Mouse (Mus musculus): Measurements from ENCODE around the gene Psmc2.

Gene Psmc2

DNA sequence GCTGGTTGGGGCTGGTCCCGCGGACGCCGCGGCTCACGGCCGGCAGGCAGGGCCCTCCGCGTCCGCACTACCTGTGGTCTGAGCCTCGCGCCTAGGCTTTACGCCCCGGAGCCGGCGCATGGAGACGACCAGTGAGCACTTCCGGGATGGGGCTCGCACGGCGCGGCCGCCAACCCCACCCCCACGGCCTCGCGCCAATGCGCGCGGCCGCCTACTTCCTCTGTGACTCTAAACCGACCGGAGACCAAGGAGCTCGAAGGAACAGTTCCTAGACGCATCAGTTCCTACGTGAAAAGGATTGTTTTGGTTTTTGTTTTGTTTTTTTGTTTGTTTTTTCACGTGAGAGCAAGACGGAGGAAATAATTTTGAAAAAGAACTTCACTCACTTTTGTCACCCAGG is at the start of gene Psmc2, which contains the start of gene Dnajc2:
TSS of gene Psmc2 (plus strand) at position 231 of the 400 bp plus-strand sequence.
TSS of gene Dnajc2 (minus strand) at position 199 of the 400 bp plus-strand sequence.
- DNase-seq (ENCODE audit: extremely low spot score) = peak; percentile 89

DNA sequence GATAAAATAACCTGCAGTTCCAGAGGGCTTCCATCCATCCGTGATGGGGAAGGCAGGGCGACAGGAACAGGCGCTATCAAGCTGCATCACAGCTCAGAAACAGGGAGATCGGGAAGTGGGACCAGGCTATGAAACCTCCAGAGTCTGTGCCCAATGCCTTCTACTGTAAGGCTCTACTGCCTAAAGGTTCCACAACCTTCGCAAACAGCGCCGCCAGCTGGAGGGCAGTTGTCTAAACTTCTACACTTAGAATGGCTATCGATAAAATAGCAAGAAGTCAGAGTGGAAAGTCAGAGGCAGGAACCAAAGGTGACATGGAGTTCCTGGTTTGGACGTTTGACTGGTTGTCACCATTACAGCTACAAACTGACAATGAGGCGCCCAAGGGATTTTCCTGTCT is 49.5 kb upstream of the Psmc2 start:
- DNase-seq (ENCODE audit: extremely low spot score) = peak; percentile 54

DNA sequence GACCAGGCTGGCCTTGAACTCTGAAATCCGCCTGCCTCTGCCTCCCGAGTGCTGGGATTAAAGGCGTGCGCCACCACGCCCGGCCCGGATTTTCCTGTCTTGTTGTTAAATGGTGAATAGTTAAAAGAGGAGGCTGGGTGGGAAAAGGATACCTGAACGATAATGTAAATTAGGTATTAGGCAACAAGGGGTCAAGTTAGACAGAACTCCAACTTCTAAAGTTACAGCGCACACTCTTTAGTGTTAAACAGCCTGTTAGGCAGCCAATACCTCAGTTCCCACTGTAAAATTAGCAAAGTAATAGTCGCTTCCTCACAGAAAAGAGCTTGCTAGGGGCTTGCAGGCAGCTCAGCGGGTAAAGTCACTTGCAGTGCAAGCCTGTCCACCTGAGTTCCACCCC is 49.0 kb upstream of the Psmc2 start:
- no peak for DNase-seq (ENCODE audit: extremely low spot score)

DNA sequence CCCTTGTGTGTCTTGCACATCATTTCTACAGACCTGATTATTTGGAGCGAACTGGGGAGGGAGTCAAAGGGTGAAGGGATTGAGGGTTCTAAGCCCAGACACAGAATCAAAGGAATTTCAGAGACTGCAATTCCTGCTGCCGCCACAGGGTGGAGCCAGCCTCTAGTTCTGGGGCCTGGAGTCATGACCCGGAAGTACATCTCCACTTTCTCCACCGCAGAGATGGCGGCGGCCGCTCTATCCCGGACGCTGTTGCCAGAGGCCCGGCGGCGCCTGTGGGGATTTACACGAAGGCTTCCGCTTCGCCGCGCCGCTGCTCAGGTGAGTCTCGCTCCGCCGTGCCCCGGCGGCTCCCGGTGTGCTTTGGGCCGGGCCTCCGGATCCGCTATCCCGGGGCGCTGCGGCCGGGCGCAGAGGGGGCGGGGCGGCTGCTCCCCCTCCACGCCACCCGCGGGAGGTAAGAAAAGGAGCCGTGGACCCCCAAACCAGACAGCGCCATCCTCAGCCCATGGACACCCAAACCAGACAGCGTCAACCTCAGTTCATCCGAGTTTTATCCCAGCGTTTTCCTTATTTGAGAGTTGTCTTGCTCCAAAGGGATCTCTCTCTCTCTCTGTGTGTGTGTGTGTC is 48.0 kb upstream of the Psmc2 start, which contains the start of gene Pmpcb:
TSS of gene Pmpcb (plus strand) at position 186 of the 630 bp plus-strand sequence.
- DNase-seq (ENCODE audit: extremely low spot score) = peak; percentile 86

DNA sequence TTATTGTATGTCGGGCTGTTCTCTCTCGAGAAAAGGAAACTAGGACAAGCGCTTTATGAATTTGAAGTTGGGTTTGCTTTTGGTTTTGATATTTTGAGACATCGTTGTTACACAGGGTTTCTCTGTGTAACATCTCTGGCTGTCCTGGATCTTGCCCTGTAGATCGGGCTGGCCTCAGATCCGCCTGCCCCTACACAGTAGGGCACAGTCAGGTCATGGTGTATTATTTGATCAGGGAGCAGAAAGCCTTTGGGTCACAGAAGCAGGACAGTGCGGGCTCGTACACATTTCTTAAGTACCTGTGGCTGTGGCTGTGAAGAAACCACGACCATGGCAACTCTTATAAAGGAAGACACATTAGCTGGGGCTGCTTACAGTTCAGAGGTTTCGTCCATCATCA is 47.5 kb upstream of the Psmc2 start:
- no peak for DNase-seq (ENCODE audit: extremely low spot score)

DNA sequence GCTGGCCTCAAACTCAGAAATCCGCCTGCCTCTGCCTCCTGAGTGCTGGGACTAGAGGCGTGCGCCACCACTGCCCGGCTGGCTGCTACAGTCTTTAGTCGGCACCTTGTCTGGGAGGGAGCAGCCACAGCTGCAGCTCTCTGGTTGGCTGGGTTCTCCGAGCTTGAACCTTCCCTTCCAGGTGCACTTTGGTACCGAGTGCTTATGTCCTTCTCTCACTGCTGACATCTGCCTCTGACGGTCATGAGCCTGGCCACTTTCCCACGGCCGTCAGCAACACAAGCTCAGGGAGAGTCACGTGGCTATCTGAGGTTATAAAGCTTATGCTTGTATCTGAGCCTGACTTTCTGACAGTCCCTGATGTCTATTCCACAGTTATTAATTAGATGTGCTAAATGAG is 46.0 kb upstream of the Psmc2 start:
- no peak for DNase-seq (ENCODE audit: extremely low spot score)

DNA sequence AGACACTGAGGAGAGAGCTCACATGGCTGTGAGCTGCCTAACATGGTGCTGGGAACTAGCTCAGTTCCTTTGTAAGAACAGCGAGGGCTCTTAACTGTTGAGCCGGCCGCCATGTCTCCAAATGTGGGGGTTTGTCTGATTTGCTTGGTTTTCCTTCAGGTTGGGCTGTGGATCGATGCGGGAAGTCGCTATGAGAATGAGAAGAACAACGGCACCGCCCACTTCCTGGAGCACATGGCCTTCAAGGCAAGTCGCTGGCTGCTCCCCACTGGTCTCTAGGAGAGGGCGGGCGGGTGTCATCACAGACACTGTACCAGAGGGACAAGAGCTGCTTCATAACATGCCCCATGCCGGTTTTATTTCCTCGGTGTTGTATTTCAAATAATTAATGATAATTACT is 45.2 kb upstream of the Psmc2 start:
- no peak for DNase-seq (ENCODE audit: extremely low spot score)

DNA sequence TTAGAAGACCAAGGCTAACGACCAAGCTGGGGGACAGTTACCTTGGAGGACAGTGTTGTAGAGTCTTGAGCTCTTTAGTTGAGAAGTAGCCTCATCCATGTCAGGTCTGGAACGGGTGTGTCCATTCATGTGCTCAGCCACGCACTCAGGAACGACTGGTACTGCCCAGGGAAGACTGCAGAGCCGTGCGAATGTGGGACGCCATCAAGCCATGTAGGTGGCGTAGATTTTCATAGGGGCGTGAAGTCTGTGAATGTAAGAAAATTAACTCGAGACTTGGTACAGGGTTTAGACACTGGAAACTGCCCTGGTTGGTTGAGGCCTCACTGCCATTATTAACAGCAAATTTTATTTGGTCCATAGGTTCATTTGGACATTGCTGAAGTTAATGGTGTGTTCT is 41.5 kb upstream of the Psmc2 start:
- no peak for DNase-seq (ENCODE audit: extremely low spot score)

DNA sequence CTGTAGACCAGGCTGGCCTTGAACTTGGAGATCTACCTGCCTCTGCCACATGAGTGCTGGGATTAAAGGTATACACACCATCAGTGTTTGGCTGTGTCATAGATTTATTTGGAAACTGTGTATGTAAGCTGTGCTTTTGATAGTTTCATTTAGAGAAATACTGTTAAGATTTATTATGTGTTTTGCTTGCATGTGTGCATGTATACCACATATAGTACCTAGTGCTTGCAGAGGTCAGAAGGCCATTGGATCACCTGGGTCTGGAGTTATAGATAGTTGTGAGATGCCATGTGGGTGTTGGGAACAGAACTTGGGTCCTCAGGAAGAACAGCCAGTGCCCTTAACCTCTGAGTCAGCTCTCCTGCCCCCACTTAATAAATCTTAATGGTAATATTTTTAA is 40.4 kb upstream of the Psmc2 start:
- DNase-seq (ENCODE audit: extremely low spot score) = no peak

DNA sequence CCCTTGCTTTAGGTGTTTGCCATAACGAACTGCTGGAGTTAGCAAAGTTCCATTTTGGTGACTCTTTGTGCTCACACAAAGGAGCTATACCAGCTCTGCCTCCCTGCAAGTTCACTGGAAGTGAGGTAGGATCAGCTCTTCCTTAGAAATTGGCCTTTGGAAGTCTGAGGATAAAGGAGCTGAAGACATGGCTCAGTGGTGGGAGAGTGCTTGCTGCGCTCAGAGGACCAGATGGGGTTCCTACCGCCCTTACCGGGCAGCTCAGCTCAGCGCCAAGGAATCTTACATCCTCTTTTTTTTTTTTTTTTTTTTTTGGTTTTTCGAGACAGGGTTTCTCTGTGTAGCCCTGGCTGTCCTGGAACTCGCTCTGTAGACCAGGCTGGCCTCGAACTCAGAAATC is 39.1 kb upstream of the Psmc2 start:
- DNase-seq (ENCODE audit: extremely low spot score) = no peak

DNA sequence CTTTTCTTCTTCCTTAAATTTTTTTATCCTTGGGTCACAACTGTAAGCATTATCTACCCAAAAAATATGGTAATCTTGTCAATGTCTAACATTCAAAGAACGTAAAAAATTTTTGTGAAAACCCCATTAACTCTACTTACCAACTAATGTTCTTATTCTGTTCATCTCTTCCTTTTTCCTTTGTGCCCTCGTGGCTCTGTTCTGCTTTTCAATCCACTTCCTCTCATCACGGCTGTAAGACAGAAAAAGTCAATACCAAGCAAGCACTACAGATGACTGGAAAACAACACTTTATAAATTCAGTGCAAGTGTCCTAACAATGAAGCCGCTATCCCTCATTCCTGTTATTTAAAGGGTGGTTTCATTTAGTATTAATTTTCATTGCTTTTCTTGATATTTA is 16.6 kb upstream of the Psmc2 start:
- DNase-seq (ENCODE audit: extremely low spot score) = no peak

DNA sequence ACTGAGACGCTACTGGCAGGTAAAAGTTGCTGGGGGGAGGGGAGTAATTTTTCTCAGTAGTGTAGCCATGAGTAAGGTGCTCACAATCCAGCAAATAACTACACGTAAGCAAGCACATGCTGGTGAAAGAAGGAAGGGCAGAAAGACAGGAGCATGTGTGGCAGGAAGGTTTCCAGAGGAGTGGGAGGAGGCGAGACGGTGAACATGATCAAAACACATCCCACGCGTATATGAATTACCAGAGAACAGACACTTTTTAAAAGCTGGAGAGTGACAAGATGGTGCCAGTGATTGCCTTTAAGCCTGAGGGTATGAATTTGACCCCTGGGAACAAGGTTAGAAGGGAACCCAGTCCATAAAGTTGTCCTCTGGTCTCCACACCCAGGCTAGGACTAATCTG is 15.2 kb upstream of the Psmc2 start:
- DNase-seq (ENCODE audit: extremely low spot score) = no peak

DNA sequence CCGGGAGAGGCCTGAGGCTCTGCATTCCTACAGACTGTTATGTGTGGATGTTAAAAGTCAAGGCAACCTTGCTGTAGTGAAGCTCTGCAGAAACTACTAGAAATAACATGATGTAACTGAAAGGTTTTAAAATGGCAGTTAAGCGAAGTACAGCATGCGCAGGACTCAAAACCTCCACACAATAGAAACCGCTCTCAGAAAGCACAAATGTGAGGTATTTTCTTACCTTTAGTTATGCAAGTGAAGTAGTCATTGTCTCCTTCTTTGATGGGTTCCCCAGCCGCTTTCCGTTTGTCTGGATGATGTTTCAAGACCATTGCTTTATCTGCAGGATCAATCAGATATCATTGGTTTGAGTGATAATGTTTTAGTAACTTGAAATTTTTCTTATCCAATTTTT is 8.6 kb upstream of the Psmc2 start:
- DNase-seq (ENCODE audit: extremely low spot score) = no peak

DNA sequence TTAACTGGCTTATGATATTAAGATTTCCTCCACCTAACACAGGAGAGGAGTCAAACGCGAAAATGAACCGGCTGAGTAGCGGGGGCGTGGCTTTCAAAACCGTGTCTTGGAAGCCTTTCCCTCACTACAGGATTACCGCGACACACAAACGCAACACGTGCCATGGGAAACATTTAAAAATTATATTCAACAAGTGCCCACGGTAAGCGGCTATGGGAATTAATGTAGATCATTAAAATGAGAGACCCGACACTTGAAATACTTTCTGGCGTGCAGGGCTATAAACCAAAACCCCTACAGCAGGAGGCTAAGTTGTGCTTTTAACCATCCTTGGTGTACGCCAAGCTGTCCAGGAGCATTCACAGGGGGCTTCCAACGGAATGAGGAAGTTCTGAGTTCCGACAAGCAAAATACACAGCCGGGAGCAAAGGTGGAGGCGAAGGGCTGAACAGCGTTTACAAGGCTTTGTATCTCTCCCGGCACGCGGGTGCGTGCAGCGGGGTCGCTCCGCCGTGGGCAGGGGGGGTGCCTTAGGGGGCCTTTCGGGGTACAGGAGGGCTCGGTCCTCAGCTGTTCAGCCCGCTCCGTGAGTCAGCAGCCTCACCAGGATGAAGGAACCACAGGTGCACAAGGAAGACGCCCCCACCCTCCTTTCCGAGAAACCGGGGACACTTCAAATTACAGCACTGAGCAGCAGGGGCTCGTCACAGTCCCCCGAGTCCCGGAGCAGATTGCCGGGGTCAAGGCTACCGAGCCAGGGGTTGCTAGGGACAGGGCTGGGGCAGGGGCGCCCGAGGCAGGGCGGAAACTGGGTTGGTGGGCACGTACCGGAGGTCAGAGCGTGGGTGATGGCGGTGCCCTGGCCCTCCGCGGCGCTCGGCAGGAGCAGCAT is 676 bp upstream of the Psmc2 start:
- no peak for DNase-seq (ENCODE audit: extremely low spot score)

DNA sequence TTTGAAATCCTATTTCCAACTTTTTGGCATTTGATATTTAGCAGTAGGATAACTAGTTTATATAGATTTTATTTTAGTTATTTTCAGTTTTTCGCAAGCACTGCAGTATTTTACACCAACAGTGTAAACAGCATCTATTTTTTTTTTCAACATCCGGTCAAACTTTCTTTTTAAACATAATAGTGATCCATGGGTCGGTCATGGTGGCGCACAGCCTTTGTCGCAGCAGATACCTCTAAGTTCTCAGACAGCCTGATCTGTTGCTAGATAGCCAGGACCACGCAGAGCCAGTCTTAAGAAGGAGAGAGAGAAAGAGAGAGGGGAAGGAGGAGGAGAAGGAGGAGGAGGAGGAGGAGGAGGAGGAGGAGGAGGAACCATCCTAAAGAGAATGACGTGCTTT is 693 bp downstream of the Psmc2 start:
- no peak for DNase-seq (ENCODE audit: extremely low spot score)

DNA sequence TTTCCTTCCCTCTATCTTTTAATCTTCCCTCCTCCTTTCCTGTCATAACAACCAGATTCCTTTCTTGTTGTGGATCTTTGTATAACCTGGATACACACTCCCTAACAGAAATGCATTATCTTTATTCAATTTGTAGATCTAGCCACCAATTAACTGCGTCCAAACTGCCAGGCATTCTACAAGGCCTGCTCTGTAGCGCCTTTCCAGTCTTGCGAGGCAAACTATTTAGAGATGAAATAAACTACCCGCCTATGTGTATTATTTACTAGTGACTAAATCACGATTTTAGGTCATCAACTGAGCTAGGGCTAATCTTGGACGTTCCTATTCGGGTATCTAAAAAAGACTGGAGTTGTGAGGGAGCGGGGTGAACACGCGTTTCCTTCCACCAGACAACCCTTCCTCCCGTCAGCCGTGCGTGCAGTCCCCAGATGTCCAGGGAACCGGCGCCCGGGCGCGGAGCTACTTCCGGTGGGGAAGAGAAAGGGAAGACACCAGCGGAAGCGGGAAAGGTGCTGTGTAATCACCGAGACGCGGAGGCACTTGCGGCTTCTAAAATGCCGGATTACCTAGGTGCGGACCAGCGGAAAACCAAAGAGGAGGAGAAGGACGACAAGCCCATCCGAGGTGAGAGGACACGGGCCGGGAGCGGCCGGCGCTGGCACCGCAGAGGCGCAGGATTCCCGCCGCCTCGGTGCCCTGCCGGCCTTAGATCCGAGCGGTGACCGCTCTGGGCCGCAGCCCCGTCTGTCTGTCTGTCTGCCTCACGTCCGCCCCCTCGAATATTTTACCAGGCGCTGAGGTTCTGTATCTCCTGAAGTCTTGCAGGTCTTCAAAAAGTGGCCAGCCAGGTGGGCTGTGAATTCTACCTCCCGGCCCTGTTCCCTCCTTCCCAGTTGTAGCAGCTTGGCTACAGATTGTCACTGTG is 1.4 kb downstream of the Psmc2 start:
- peak; percentile 94 for DNase-seq (ENCODE audit: extremely low spot score)

DNA sequence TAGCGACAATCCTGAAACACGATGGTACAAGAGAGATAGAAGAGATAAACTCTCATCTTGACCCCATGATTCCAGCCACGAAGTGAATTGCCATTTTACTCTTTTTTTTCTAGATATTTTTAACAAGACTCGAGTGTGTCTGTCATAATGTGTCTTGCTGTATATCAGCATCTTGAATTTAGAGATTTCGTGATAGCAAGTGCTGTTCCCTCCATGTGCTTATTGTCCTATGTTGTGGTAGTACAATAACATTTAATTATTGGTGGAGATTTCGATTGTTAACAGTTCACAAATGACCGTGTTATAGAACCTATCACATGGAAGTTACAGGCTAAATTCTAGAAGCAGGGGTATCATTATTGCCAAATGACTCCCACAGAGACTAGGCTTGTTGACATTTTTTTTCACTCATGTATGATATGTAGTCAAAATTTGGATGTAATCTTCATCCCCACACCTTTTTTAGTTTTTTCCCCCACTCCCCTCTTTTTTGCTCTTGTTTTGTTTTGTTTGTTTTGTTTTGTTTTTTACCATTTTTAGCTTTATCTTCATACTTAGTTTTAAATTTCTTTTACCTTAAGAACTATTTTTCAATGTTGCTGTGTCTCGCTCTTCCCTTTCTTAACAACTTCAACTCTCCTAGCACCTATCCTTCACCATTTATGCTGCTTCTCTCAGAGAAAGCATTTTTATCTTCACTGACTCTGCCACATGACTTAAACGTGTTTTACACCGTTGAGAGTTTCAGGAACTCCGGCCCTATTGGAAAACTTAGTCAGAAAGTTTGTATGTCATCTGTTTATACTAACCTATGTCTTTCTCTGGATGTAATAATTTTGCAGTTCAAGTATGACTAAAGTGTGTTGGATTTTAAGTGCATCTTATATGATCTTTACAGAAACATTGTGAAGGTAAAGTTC is 2.4 kb downstream of the Psmc2 start:
- DNase-seq (ENCODE audit: extremely low spot score) = no peak

DNA sequence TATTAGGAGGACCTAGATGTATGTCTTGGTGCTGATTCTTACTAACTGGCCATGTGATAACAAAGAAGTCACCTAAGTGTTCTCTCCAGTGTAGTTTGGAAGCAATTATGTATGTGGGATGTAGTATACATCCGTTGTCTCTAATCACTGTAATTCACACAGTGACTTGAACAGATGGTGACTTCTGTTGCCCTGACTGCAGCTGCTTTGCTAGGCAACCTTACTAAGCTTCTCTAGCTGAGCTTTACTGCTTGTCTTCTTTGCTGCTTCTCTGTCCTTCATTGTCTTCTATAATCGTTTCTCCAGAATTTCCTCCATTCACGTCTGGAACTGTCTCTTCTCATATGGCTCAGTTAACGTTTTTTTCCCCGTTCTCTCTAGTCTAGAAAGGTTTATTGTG is 4.0 kb downstream of the Psmc2 start:
- no peak for DNase-seq (ENCODE audit: extremely low spot score)

DNA sequence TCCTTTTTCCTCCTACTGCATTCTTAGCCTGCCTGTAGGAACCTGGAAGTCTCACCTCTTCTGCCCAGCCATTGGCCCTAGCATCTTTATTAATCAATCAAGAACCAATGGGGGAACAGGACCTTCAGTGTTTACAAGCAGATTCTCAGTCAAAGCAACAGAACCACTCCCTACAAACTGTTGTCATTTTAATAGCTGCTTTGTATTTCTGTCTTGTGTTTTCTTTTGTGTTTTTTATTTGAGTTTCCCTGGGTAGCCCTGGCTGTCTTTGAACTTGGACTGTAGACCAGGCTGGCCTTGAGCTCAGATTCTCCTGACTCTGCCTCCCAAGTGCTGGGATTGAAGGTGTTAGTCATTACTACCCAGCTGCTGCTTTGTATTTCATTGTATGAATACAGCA is 7.1 kb downstream of the Psmc2 start:
- DNase-seq (ENCODE audit: extremely low spot score) = no peak

DNA sequence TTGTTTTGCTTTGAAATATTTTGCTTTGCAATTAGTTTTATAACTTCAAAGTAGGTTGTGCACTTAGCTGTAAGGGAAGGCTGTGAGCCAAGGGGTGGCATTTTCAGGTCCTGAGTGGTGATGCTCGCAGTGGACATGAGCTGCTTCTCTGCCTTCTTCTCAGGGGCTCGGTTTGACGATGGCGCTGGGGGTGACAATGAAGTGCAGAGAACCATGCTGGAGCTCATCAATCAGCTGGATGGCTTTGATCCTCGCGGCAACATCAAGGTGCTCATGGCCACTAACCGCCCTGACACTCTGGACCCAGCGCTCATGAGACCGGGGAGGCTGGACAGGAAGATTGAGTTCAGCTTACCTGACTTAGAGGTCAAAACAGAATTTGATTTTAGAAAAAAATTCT is 17.8 kb downstream of the Psmc2 start:
- DNase-seq (ENCODE audit: extremely low spot score) = no peak

DNA sequence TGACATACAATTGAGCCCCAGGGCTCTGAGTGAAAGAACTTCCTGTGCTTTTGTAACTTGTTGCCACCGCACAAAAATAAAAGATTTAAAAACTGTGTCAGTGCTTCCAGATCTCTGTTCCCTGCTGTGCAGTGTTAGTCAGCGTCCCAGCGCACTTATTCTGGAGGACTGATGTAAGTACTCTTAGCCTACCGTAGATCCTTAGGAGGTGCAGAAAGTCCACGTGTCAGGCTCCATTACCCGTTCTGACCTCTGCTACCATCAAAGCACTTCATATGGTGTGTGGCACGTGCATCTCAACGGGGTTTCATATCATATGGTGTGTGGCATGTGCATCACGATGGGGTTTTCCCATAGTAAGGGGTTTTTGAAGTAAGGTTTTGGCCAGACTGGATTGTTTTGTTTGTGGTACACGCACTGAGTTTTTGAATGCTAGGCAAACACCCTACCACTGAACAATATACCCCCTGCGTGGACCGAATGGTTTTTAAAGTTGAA is 18.7 kb downstream of the Psmc2 start:
- DNase-seq (ENCODE audit: extremely low spot score) = no peak
